Mouse (Mus musculus): Measurements from ENCODE around the gene Atrnl1. TPM values are rescaled to one million over a fixed set of nuclear protein-coding genes. Genes with fewer than 3 reads are reported as not detected.

Gene Atrnl1
- polyA plus RNA-seq, 1 experiment from 2014 or later = 5.5 TPM

DNA sequence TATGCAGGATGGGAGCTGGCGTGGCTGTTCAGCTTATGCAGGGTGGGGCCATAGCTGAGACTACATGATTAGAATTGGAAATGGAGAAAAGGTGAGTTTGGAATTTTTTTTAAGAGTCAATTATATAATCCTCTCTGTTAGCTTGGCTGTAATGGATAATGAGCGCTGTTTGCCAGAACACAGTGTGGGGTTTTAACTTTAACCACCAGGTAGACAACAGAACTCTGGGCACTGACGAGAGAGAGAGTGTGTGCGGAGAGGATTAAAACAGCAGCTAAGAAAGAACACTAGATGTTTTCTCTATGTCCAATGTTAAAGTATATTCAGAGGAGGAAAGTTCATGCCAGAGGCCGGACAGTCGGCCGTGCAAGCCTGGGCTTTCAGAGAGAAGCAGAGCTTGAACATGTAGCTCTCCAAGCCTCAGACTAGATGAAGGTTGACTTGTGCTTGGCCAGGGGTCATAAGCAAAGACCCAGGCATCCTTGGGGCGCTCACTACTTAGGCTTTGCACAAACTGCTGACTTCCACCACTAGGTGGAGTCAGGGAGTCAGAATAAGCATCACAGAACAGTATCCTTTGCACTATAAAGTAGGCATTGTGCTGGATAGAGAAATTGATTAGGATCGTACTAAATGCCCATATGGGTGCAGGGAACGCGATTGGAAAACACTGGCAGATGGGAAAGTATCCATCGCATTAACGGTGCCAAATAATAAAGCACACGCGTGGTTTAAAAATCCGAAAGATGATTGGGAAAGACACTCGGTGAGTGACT is 205.6 kb downstream of the Atrnl1 start:
- H3K9me3 ChIP-seq (replicated peaks; ENCODE audit: control insufficient read depth, low read length) = no peaks in the 10 kb centered on the region
- no peak overlapping the region for H3K27ac ChIP-seq (ENCODE audit: low read length)
- 85% methylated on average over 17 of the region's 17 CpGs for WGBS
- no peak overlapping the region for H3K9ac ChIP-seq (ENCODE audit: low read length)
- no peak overlapping the region for H3K4me2 ChIP-seq (ENCODE audit: low read depth, low read length)
- ATAC-seq (ENCODE audit: insufficient read depth, low FRiP score) = no peak
- no peaks in the 10 kb centered on the region for H3K4me1 ChIP-seq (ENCODE audit: control insufficient read depth, insufficient read depth, low read length)
- no peak overlapping the region for H3K4me3 ChIP-seq (replicated peaks; ENCODE audit: low read length)
- H3K27me3 ChIP-seq (ENCODE audit: control insufficient read depth, insufficient read depth, low read length) = no peaks in the 10 kb centered on the region
- H3K36me3 ChIP-seq (ENCODE audit: control insufficient read depth, insufficient read depth, low read length) = no peaks in the 10 kb centered on the region

DNA sequence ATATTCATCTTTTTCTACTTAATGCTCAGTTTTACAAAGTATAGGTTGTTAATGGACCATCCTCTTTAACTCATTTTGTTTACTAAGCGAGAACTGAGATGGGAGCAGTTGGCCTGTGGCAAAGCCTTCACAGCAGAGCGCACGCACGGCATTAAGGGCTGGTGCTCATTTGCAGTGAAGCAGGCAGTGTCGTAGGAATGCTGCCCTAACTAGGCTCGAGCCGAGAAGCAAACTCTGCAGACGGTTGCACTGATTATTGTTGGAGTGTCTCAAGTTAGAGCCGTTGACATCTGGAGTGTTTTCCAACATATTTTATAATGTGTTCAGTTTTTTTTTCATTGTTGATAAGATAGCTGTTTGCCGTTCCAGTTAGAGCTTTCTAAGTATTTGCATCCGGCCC is 206.9 kb downstream of the Atrnl1 start:
- 65% methylated on average over 11 of the region's 11 CpGs for WGBS
- H3K27me3 ChIP-seq (ENCODE audit: control insufficient read depth, insufficient read depth, low read length) = no peaks in the 10 kb centered on the region
- no peak overlapping the region for H3K27ac ChIP-seq (ENCODE audit: low read length)
- ATAC-seq (ENCODE audit: insufficient read depth, low FRiP score) = no peak
- H3K4me1 ChIP-seq (ENCODE audit: control insufficient read depth, insufficient read depth, low read length) = no peaks in the 10 kb centered on the region
- no peak overlapping the region for H3K4me3 ChIP-seq (replicated peaks; ENCODE audit: low read length)
- no peaks in the 10 kb centered on the region for H3K9me3 ChIP-seq (replicated peaks; ENCODE audit: control insufficient read depth, low read length)
- H3K9ac ChIP-seq (ENCODE audit: low read length) = no peak overlapping the region
- H3K4me2 ChIP-seq (ENCODE audit: low read depth, low read length) = no peak overlapping the region
- H3K36me3 ChIP-seq (ENCODE audit: control insufficient read depth, insufficient read depth, low read length) = no peaks in the 10 kb centered on the region

DNA sequence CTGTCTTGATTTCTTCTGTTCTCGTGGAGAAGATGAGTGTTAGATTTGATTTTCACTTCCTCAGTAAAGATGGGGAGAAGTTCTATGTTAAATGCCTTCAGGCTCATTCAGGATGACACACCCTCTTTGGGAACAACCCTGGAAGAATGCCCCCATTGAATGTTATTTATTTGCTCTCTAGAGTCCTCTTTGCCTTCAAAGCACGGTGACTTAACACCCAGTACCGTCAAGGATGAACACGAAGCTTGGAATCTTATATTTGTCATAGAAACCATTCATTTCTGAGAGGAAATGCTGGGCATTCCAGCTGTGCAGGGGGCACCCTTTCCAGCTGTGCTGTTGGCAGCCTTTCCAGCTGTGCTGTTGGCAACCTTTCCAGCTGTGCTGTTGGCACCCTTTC is 212.6 kb downstream of the Atrnl1 start:
- 75% methylated on average over 4 of the region's 4 CpGs for WGBS
- no peaks in the 10 kb centered on the region for H3K27me3 ChIP-seq (ENCODE audit: control insufficient read depth, insufficient read depth, low read length)
- H3K4me3 ChIP-seq (replicated peaks; ENCODE audit: low read length) = no peak overlapping the region
- no peaks in the 10 kb centered on the region for H3K9me3 ChIP-seq (replicated peaks; ENCODE audit: control insufficient read depth, low read length)
- H3K4me1 ChIP-seq (ENCODE audit: control insufficient read depth, insufficient read depth, low read length) = no peaks in the 10 kb centered on the region; the same call in 1 of the 2 replicates
- H3K9ac ChIP-seq (ENCODE audit: low read length) = no peak overlapping the region
- H3K36me3 ChIP-seq (ENCODE audit: control insufficient read depth, insufficient read depth, low read length) = 0 out of 2 replicates have a peak, but pooled peaks cover 4% of the 10 kb centered on the region
- ATAC-seq (ENCODE audit: insufficient read depth, low FRiP score) = no peak
- H3K4me2 ChIP-seq (ENCODE audit: low read depth, low read length) = no peak overlapping the region
- no peak overlapping the region for H3K27ac ChIP-seq (ENCODE audit: low read length)

DNA sequence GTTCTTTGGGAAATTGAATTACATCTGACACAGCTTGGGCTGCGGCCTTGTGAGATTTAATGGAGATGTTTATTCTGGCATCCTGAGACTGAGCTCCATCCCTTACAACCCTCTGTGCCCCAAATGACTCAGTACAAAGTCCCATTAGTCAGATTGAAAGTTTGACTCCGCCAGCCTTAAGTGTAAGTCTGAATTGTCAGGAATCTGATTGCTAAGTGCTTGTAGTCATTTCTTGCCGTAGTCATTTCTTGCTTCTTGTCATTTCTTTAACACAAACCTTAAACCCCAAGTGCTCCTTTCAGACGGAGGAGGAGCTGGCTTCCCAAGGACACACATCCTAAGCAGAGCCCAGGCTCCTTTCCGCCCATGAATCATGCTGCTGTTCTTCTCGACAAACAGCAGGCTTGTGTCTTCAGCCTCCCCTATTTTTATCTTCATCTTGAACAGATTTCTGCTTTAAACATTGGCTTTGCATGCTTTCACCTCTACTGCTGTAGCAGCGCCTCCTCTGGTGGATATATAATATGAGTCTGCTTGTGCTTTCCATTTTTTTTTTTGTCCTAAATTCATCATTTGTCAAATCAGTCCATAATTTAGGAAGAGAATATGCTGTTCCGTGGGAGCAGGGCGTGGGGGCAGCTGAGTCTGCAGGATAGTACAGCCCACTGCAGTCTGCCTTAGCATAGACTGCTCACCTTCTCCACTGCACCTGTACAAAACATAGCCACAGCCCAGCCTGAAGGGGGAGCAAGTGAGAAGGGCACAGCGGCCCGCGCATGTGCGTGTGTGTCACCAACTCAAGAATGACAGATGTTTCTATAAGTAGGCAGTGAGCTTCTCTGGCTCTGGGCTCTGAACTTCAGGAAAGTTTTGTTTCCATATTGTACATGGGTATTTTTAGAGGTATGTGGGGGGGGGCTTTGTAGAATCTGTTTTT is 214.7 kb downstream of the Atrnl1 start:
- H3K27me3 ChIP-seq (ENCODE audit: control insufficient read depth, insufficient read depth, low read length) = no peaks in the 10 kb centered on the region
- H3K9me3 ChIP-seq (replicated peaks; ENCODE audit: control insufficient read depth, low read length) = no peaks in the 10 kb centered on the region
- WGBS = 70% methylated on average over 13 of the region's 13 CpGs
- ATAC-seq (ENCODE audit: insufficient read depth, low FRiP score) = no peak
- no peak overlapping the region for H3K27ac ChIP-seq (ENCODE audit: low read length)
- 0 out of 2 replicates have a peak, but pooled peaks cover 4% of the 10 kb centered on the region for H3K36me3 ChIP-seq (ENCODE audit: control insufficient read depth, insufficient read depth, low read length)
- no peak overlapping the region for H3K4me3 ChIP-seq (replicated peaks; ENCODE audit: low read length)
- H3K4me2 ChIP-seq (ENCODE audit: low read depth, low read length) = no peak overlapping the region
- H3K9ac ChIP-seq (ENCODE audit: low read length) = no peak overlapping the region
- H3K4me1 ChIP-seq (ENCODE audit: control insufficient read depth, insufficient read depth, low read length) = no peaks in the 10 kb centered on the region; the same call in 1 of the 2 replicates

DNA sequence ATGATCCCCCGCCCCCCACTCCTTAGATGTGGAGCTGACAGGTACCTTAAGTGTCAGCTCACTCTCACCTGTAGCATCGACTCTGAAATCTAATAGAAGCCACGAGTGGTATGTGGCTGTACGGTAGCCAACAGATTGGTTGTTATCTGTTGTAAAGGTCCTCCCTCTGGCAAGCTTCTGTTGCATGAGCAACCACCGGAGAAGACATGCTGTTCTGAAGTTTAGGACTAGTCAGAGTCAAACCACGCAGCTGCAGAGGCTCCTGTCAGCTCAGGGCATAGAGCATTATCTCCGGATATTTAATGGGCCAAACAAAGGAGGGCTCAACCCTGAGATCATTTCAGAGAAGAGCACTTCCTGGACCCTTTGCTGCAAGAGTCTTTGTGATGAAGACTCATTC is 222.2 kb downstream of the Atrnl1 start:
- WGBS = 86% methylated on average over 7 of the region's 7 CpGs
- no peak overlapping the region for H3K4me3 ChIP-seq (replicated peaks; ENCODE audit: low read length)
- no peaks in the 10 kb centered on the region for H3K27me3 ChIP-seq (ENCODE audit: control insufficient read depth, insufficient read depth, low read length)
- no peaks in the 10 kb centered on the region for H3K36me3 ChIP-seq (ENCODE audit: control insufficient read depth, insufficient read depth, low read length)
- no peak overlapping the region for H3K4me2 ChIP-seq (ENCODE audit: low read depth, low read length)
- no peak overlapping the region for H3K9ac ChIP-seq (ENCODE audit: low read length)
- H3K4me1 ChIP-seq (ENCODE audit: control insufficient read depth, insufficient read depth, low read length) = no peaks in the 10 kb centered on the region
- no peaks in the 10 kb centered on the region for H3K9me3 ChIP-seq (replicated peaks; ENCODE audit: control insufficient read depth, low read length)
- no peak for ATAC-seq (ENCODE audit: insufficient read depth, low FRiP score)
- H3K27ac ChIP-seq (ENCODE audit: low read length) = no peak overlapping the region

DNA sequence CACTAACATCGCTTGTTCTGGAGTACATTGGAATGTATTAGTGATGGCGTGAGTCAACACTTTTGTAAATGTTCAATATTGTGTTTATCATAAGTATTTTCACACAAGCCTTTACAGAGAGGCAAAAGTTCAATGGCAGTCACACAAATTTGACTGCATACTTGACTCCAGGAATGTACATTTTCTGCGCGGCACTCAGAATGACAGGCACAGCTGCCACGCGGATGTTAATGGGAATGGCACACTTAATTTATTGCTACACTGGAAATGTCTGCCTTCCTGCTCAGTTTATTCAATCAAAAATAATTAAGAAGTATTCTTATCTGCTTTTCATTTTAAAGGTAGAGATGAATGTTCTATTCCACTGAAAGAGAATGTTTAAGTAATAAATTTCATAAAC is 227.0 kb downstream of the Atrnl1 start:
- ATAC-seq (ENCODE audit: insufficient read depth, low FRiP score) = no peak
- WGBS = 70% methylated on average over 6 of the region's 6 CpGs
- no peak overlapping the region for H3K4me3 ChIP-seq (replicated peaks; ENCODE audit: low read length)

DNA sequence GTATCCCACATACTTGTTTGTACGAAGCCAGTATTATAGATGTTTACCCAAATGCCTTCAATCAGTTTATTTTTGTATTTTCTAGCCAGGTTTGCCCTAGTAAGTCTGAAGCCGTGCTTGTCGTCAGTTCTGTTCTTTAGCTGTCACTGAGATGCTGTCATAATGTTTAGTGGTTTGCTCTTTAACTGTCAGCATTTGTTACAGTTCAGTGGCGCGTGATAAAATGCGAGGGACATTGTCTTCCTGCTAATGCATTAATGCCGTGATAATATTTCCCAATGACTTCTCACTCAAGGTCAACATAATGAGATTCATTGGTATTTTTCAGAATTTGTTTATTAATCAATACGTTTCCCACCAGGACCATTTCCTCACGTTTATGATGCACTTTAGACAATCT is 227.7 kb downstream of the Atrnl1 start:
- H3K4me3 ChIP-seq (replicated peaks; ENCODE audit: low read length) = no peak overlapping the region
- no peak overlapping the region for H3K27ac ChIP-seq (ENCODE audit: low read length)
- WGBS = 82% methylated on average over 9 of the region's 9 CpGs
- ATAC-seq (ENCODE audit: insufficient read depth, low FRiP score) = no peak
- no peaks in the 10 kb centered on the region for H3K27me3 ChIP-seq (ENCODE audit: control insufficient read depth, insufficient read depth, low read length)
- H3K9me3 ChIP-seq (replicated peaks; ENCODE audit: control insufficient read depth, low read length) = no peaks in the 10 kb centered on the region
- H3K4me2 ChIP-seq (ENCODE audit: low read depth, low read length) = no peak overlapping the region
- H3K4me1 ChIP-seq (ENCODE audit: control insufficient read depth, insufficient read depth, low read length) = no peaks in the 10 kb centered on the region
- no peak overlapping the region for H3K9ac ChIP-seq (ENCODE audit: low read length)
- no peaks in the 10 kb centered on the region for H3K36me3 ChIP-seq (ENCODE audit: control insufficient read depth, insufficient read depth, low read length)

More for the DNA sequence above, 227.0 kb downstream of the Atrnl1 start:
- no peaks in the 10 kb centered on the region for H3K9me3 ChIP-seq (replicated peaks; ENCODE audit: control insufficient read depth, low read length)
- no peak overlapping the region for H3K9ac ChIP-seq (ENCODE audit: low read length)
- H3K27ac ChIP-seq (ENCODE audit: low read length) = no peak overlapping the region
- no peak overlapping the region for H3K4me2 ChIP-seq (ENCODE audit: low read depth, low read length)
- H3K27me3 ChIP-seq (ENCODE audit: control insufficient read depth, insufficient read depth, low read length) = no peaks in the 10 kb centered on the region
- H3K36me3 ChIP-seq (ENCODE audit: control insufficient read depth, insufficient read depth, low read length) = no peaks in the 10 kb centered on the region
- no peaks in the 10 kb centered on the region for H3K4me1 ChIP-seq (ENCODE audit: control insufficient read depth, insufficient read depth, low read length)

DNA sequence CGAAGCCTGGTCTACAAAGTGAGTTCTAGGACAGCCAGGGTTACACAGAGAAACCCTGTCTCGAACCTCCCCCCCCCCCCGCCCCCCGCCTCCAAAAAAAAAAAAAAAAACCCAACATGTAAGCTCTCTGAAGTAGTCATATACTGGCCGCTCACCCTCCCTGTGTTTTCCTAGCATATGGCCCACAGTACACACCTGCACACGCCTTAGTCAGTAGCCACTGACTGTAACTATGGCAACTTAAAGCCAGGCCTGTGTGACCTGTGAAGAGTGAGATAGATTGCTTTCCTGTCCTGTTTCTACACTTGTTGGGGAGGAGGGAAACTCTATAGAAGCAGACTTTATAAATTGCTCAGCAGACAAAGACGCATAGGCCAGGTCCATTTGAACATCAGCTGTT is 239.1 kb downstream of the Atrnl1 start:
- H3K27me3 ChIP-seq (ENCODE audit: control insufficient read depth, insufficient read depth, low read length) = no peaks in the 10 kb centered on the region
- no peak overlapping the region for H3K4me3 ChIP-seq (replicated peaks; ENCODE audit: low read length)
- H3K4me2 ChIP-seq (ENCODE audit: low read depth, low read length) = no peak overlapping the region
- no peak for ATAC-seq (ENCODE audit: insufficient read depth, low FRiP score)
- no peak overlapping the region for H3K9ac ChIP-seq (ENCODE audit: low read length)
- no peaks in the 10 kb centered on the region; the same call in 1 of the 2 replicates for H3K4me1 ChIP-seq (ENCODE audit: control insufficient read depth, insufficient read depth, low read length)
- H3K27ac ChIP-seq (ENCODE audit: low read length) = no peak overlapping the region
- 68% methylated on average over 6 of the region's 7 CpGs for WGBS
- peaks cover 5% of the 10 kb centered on the region; the same call in 1 of the 2 replicates for H3K36me3 ChIP-seq (ENCODE audit: control insufficient read depth, insufficient read depth, low read length)
- H3K9me3 ChIP-seq (replicated peaks; ENCODE audit: control insufficient read depth, low read length) = peaks cover 4% of the 10 kb centered on the region; the same call in 1 of the 2 replicates

DNA sequence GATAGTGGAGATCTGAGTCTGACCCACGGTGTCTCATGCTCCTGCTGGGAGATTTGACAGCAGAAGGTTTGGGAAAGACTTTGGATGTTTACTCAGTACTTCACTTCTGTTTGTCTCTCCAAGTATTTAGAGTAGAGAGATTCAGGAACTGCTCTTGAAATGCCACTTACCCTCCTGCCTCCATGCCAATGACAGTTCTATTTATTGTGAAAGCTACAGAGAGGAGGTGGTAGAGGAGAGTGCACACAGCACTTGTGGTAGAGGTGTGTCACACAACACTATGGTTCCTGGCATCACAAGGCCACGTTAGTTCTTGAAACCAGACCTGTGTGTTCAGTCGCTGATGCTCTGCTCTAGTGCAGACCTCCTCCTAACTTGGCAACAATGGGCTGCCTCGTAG is 257.5 kb downstream of the Atrnl1 start:
- Histone ChIP-seq H3K27me3 (ENCODE audit: control insufficient read depth, insufficient read depth, low read length) (no peaks in the 10 kb centered on the region), H3K4me1 (ENCODE audit: control insufficient read depth, insufficient read depth, low read length) (no peaks in the 10 kb centered on the region), H3K4me3 (replicated peaks; ENCODE audit: low read length) (no peak overlapping the region), H3K4me2 (ENCODE audit: low read depth, low read length) (no peak overlapping the region), H3K36me3 (ENCODE audit: control insufficient read depth, insufficient read depth, low read length) (no peaks in the 10 kb centered on the region), H3K27ac (ENCODE audit: low read length) (no peak overlapping the region), H3K9ac (ENCODE audit: low read length) (no peak overlapping the region), H3K9me3 (replicated peaks; ENCODE audit: control insufficient read depth, low read length) (no peaks in the 10 kb centered on the region)
- 71% methylated on average over 4 of the region's 4 CpGs for WGBS
- ATAC-seq (ENCODE audit: insufficient read depth, low FRiP score) = no peak
